ENCODE assay signal across 9 mouse cellular contexts in genomic region chr4:133116756-133117470, GRCm38 (mm10). TPM values are rescaled to one million over a fixed set of nuclear protein-coding genes. Genes with fewer than 3 reads are reported as not detected.
A peak's percentile ranks its signal among the peaks of the same experiment; 100 is the strongest.
DNase-seq lines count a peak whose midpoint lies in the region; ATAC-seq lines count a peak whose summit lies in the region.
"Had no signal": no experiment of that assay in that cellular context is flagged by ENCODE, and none has a peak within 500 bp of the region (broad histone marks: within the 10 kb centered on the region; RNA-seq: fewer than 3 reads in every experiment).

No protein-coding gene starts in this region.

- no peak overlapping the region; the same call in 1 of the 2 replicates for H3K9ac ChIP-seq in kidney, embryonic 14.5 days (ENCODE audit: low read depth, low read length)
- no peak overlapping the region; the same call in 1 of the 2 replicates for H3K9ac ChIP-seq in forebrain, embryonic 14.5 days (ENCODE audit: low read length)
- 0 out of 2 replicates have a peak overlapping the region, but pooled peaks have one; percentile 13 for H3K9ac ChIP-seq in intestine, embryonic 15.5 days
- no peak overlapping the region for H3K9ac ChIP-seq in midbrain, embryonic 15.5 days

- no peak overlapping the region for H3K4me3 ChIP-seq in kidney, embryonic 14.5 days (ENCODE audit: low read length)
- no peak overlapping the region for H3K4me3 ChIP-seq in forebrain, embryonic 14.5 days (ENCODE audit: low read depth, low read length)
- H3K4me3 ChIP-seq in intestine, embryonic 15.5 days (replicated peaks), result no peak overlapping the region
- H3K4me3 ChIP-seq in midbrain, embryonic 15.5 days, result no peak overlapping the region

- peaks cover 46% of the 10 kb centered on the region for H3K4me1 ChIP-seq in kidney, embryonic 14.5 days (ENCODE audit: control insufficient read depth, insufficient read depth, low read length)
- H3K4me1 ChIP-seq in forebrain, embryonic 14.5 days (ENCODE audit: control insufficient read depth, insufficient read depth, low read length), result peaks cover 5% of the 10 kb centered on the region
- H3K4me1 ChIP-seq in intestine, embryonic 15.5 days (replicated peaks), result peaks cover 33% of the 10 kb centered on the region
- H3K4me1 ChIP-seq in midbrain, embryonic 15.5 days, result peaks cover 26% of the 10 kb centered on the region

- peak overlapping the region; percentile 31; the same call in 1 of the 2 replicates for H3K4me2 ChIP-seq in kidney, embryonic 14.5 days (replicated peaks; ENCODE audit: low read depth, low read length)
- no peak overlapping the region for H3K4me2 ChIP-seq in forebrain, embryonic 14.5 days (ENCODE audit: low read length)
- peak overlapping the region; percentile 40; the same call in 1 of the 2 replicates for H3K4me2 ChIP-seq in intestine, embryonic 15.5 days (replicated peaks)
- H3K4me2 ChIP-seq in midbrain, embryonic 15.5 days, result no peak overlapping the region

- no peaks in the 10 kb centered on the region for H3K9me3 ChIP-seq in kidney, embryonic 14.5 days (ENCODE audit: control insufficient read depth, low read length)
- H3K9me3 ChIP-seq in forebrain, embryonic 14.5 days (replicated peaks; ENCODE audit: control insufficient read depth, low read length), result no peaks in the 10 kb centered on the region
- H3K9me3 ChIP-seq in intestine, embryonic 15.5 days, result no peaks in the 10 kb centered on the region
- H3K9me3 ChIP-seq in midbrain, embryonic 15.5 days, result no peaks in the 10 kb centered on the region
- H3K9me3 ChIP-seq: G1E had no signal

- 38% methylated on average over 3 of the region's 3 CpGs for WGBS in kidney, embryonic 14.5 days
- WGBS in forebrain, embryonic 14.5 days, result 79% methylated on average over 3 of the region's 3 CpGs
- 63% methylated on average over 3 of the region's 3 CpGs for WGBS in intestine, embryonic 15.5 days
- WGBS in midbrain, embryonic 15.5 days, result 73% methylated on average over 3 of the region's 3 CpGs

- H3K27ac ChIP-seq in kidney, embryonic 14.5 days (ENCODE audit: low read depth, low read length), result peak overlapping the region; percentile 100
- H3K27ac ChIP-seq in forebrain, embryonic 14.5 days (ENCODE audit: low read depth, low read length), result peak overlapping the region; percentile 83
- peak overlapping the region; percentile 95 for H3K27ac ChIP-seq in intestine, embryonic 15.5 days
- H3K27ac ChIP-seq in midbrain, embryonic 15.5 days, result peak overlapping the region; percentile 75

- DNase-seq in kidney, adult 8-10 months, result no peak
- no peak for DNase-seq in forebrain, embryonic 14.5 days (ENCODE audit: low spot score)
- no peak for DNase-seq in urinary bladder, adult 2 months (ENCODE audit: low spot score)
- no peak for DNase-seq in cerebellum, adult 9-10 months
- no peak for DNase-seq in cerebellum, postnatal 10 days

- H3K36me3 ChIP-seq in kidney, embryonic 14.5 days (ENCODE audit: control insufficient read depth, insufficient read depth, low read length), result no peaks in the 10 kb centered on the region
- H3K36me3 ChIP-seq in forebrain, embryonic 14.5 days (ENCODE audit: control insufficient read depth, insufficient read depth, low read length), result no peaks in the 10 kb centered on the region
- H3K36me3 ChIP-seq in intestine, embryonic 15.5 days, result no peaks in the 10 kb centered on the region
- H3K36me3 ChIP-seq in midbrain, embryonic 15.5 days (replicated peaks), result no peaks in the 10 kb centered on the region
- H3K36me3 ChIP-seq: G1E had no signal

- H3K27me3 ChIP-seq in kidney, embryonic 14.5 days (ENCODE audit: control insufficient read depth, insufficient read depth, low read length), result no peaks in the 10 kb centered on the region
- H3K27me3 ChIP-seq in forebrain, embryonic 14.5 days (replicated peaks; ENCODE audit: control insufficient read depth, insufficient read depth, low read length), result no peaks in the 10 kb centered on the region
- no peaks in the 10 kb centered on the region for H3K27me3 ChIP-seq in intestine, embryonic 15.5 days (replicated peaks)
- H3K27me3 ChIP-seq in midbrain, embryonic 15.5 days (replicated peaks), result no peaks in the 10 kb centered on the region

- peak; percentile 26 for ATAC-seq in kidney, embryonic 14.5 days (ENCODE audit: low FRiP score, low TSS enrichment)
- no peak for ATAC-seq in forebrain, embryonic 14.5 days
- ATAC-seq in intestine, embryonic 15.5 days, result no peak
- ATAC-seq in midbrain, embryonic 15.5 days (replicated peaks), result no peak

RNA-seq across cellular contexts. Expression of gene Wasf2, which starts 13.4 kb away (rescaled TPM):
- 103 and 143 TPM in 2 replicates for polyA plus RNA-seq in kidney, embryonic 14.5 days (2014; fragmentation: Nextera tagmentation; extraction: Ambion mirVana)
- polyA plus RNA-seq in forebrain, embryonic 14.5 days (2014; fragmentation: Nextera tagmentation; extraction: Ambion mirVana), result 28.3 and 30.4 TPM in 2 replicates
- polyA plus RNA-seq in intestine, embryonic 15.5 days (2015; fragmentation: Nextera tagmentation; extraction: Ambion mirVana), result 92.5 and 115 TPM in 2 replicates
- polyA plus RNA-seq in midbrain, embryonic 15.5 days (2015; fragmentation: Nextera tagmentation; extraction: Ambion mirVana), result 27.4 and 27.7 TPM in 2 replicates
- polyA plus RNA-seq in urinary bladder, adult 2 months (2012; rRNA removed), result 44.4 and 59.3 TPM in 2 replicates

Comparison
In these comparisons a context has a peak if more than half of its experiments do, and no peak if none do; other contexts are left out.
1. H3K4me2 ChIP-seq: peak in kidney, embryonic 14.5 days (single experiment) and intestine, embryonic 15.5 days (single experiment); none in forebrain, embryonic 14.5 days (single experiment) and midbrain, embryonic 15.5 days (single experiment).
2. Peak in every context shown above with its lines, with median percentiles within 50 percentile points of each other: H3K27ac ChIP-seq.